Mouse (Mus musculus): Measurements from ENCODE around the gene Epha4. TPM values are rescaled to one million over a fixed set of nuclear protein-coding genes. Genes with fewer than 3 reads are reported as not detected.

Epha4 gene
- 60.1 and 63.6 TPM in 2 replicates for polyA plus RNA-seq (2016; fragmentation: Nextera tagmentation; extraction: Ambion mirVana)

GRCm38 (mm10) chr1:77514963-77515650, at the start of gene Epha4:
Epha4 (minus strand) TSS chr1:77515088.
- Histone ChIP-seq H3K27me3 (no peaks in the 10 kb centered on the region), H3K4me2 (replicated peaks) (peak within 1 kb of the TSS; percentile 81), H3K36me3 (0 out of 2 replicates have a peak, but pooled peaks cover 2% of the 10 kb centered on the region), H3K4me1 (peaks cover 15% of the 10 kb centered on the region), H3K4me3 (peak within 1 kb of the TSS; percentile 75), H3K9ac (peak within 1 kb of the TSS; percentile 82), H3K9me3 (no peaks in the 10 kb centered on the region), H3K27ac (peak within 1 kb of the TSS; percentile 88)
- peak; percentile 88 for ATAC-seq (ENCODE audit: insufficient number of reproducible peaks, insufficient read depth, low FRiP score, low TSS enrichment)
- WGBS = under 1% methylated on average over 40 of the region's 40 CpGs

GRCm38 (mm10) chr1:77556199-77556598, 41.3 kb upstream of the Epha4 start:
- 69% methylated on average over 3 of the region's 3 CpGs for WGBS
- Histone ChIP-seq H3K36me3 (no peaks in the 10 kb centered on the region), H3K4me2 (replicated peaks) (no peak overlapping the region), H3K27me3 (no peaks in the 10 kb centered on the region), H3K9ac (no peak overlapping the region), H3K4me1 (no peaks in the 10 kb centered on the region), H3K9me3 (no peaks in the 10 kb centered on the region), H3K4me3 (no peak overlapping the region), H3K27ac (no peak overlapping the region)
- no peak for ATAC-seq (ENCODE audit: insufficient number of reproducible peaks, insufficient read depth, low FRiP score, low TSS enrichment)

GRCm38 (mm10) chr1:77551927-77552326, 37.0 kb upstream of the Epha4 start:
- H3K27me3 ChIP-seq = no peaks in the 10 kb centered on the region
- no peaks in the 10 kb centered on the region for H3K36me3 ChIP-seq
- no peak overlapping the region for H3K27ac ChIP-seq
- no peaks in the 10 kb centered on the region for H3K9me3 ChIP-seq
- no peak overlapping the region for H3K9ac ChIP-seq
- H3K4me1 ChIP-seq = no peaks in the 10 kb centered on the region
- no peak overlapping the region for H3K4me2 ChIP-seq (replicated peaks)
- no peak for ATAC-seq (ENCODE audit: insufficient number of reproducible peaks, insufficient read depth, low FRiP score, low TSS enrichment)
- H3K4me3 ChIP-seq = no peak overlapping the region
- 87% methylated on average over 7 of the region's 7 CpGs for WGBS

- WGBS = 60% methylated on average over 6 of the region's 6 CpGs
- H3K27ac ChIP-seq = no peak overlapping the region
Observed at GRCm38 (mm10) chr1:77545722-77546121, 30.8 kb upstream of the Epha4 start.

GRCm38 (mm10) chr1:77545035-77545434, 30.1 kb upstream of the Epha4 start:
- ATAC-seq (ENCODE audit: insufficient number of reproducible peaks, insufficient read depth, low FRiP score, low TSS enrichment) = no peak
- Histone ChIP-seq H3K4me1 (no peaks in the 10 kb centered on the region), H3K27me3 (no peaks in the 10 kb centered on the region), H3K4me2 (replicated peaks) (no peak overlapping the region), H3K27ac (no peak overlapping the region), H3K36me3 (no peaks in the 10 kb centered on the region), H3K9me3 (no peaks in the 10 kb centered on the region), H3K9ac (no peak overlapping the region), H3K4me3 (no peak overlapping the region)
- WGBS = 80% methylated on average over 1 of the region's 1 CpGs

More at GRCm38 (mm10) chr1:77545722-77546121, 30.8 kb upstream of the Epha4 start:
- H3K4me2 ChIP-seq (replicated peaks) = no peak overlapping the region
- no peaks in the 10 kb centered on the region for H3K36me3 ChIP-seq
- ATAC-seq (ENCODE audit: insufficient number of reproducible peaks, insufficient read depth, low FRiP score, low TSS enrichment) = no peak
- no peak overlapping the region for H3K9ac ChIP-seq
- H3K4me3 ChIP-seq = no peak overlapping the region
- H3K9me3 ChIP-seq = no peaks in the 10 kb centered on the region
- no peaks in the 10 kb centered on the region for H3K4me1 ChIP-seq
- no peaks in the 10 kb centered on the region for H3K27me3 ChIP-seq

GRCm38 (mm10) chr1:77544279-77544678, 29.4 kb upstream of the Epha4 start:
- no peak overlapping the region for H3K4me2 ChIP-seq (replicated peaks)
- H3K27ac ChIP-seq = no peak overlapping the region
- no peaks in the 10 kb centered on the region for H3K36me3 ChIP-seq
- no peaks in the 10 kb centered on the region for H3K27me3 ChIP-seq
- no peak for ATAC-seq (ENCODE audit: insufficient number of reproducible peaks, insufficient read depth, low FRiP score, low TSS enrichment)
- no peaks in the 10 kb centered on the region for H3K4me1 ChIP-seq
- no peaks in the 10 kb centered on the region for H3K9me3 ChIP-seq
- H3K4me3 ChIP-seq = no peak overlapping the region
- no peak overlapping the region for H3K9ac ChIP-seq
- WGBS = 53% methylated on average over 3 of the region's 3 CpGs

- Histone ChIP-seq H3K9ac (no peak overlapping the region), H3K27ac (no peak overlapping the region), H3K27me3 (no peaks in the 10 kb centered on the region), H3K36me3 (no peaks in the 10 kb centered on the region), H3K4me1 (no peaks in the 10 kb centered on the region), H3K4me3 (no peak overlapping the region), H3K4me2 (replicated peaks) (no peak overlapping the region), H3K9me3 (no peaks in the 10 kb centered on the region)
- no peak for ATAC-seq (ENCODE audit: insufficient number of reproducible peaks, insufficient read depth, low FRiP score, low TSS enrichment)
- WGBS = 78% methylated on average over 12 of the region's 12 CpGs
Observed at GRCm38 (mm10) chr1:77539945-77540344, 25.1 kb upstream of the Epha4 start.

- Histone ChIP-seq H3K4me2 (replicated peaks) (no peak overlapping the region), H3K36me3 (no peaks in the 10 kb centered on the region), H3K27me3 (no peaks in the 10 kb centered on the region), H3K27ac (no peak overlapping the region), H3K9ac (no peak overlapping the region), H3K9me3 (no peaks in the 10 kb centered on the region), H3K4me1 (no peaks in the 10 kb centered on the region), H3K4me3 (no peak overlapping the region)
- ATAC-seq (ENCODE audit: insufficient number of reproducible peaks, insufficient read depth, low FRiP score, low TSS enrichment) = no peak
- WGBS = 67% methylated on average over 2 of the region's 2 CpGs
Observed at GRCm38 (mm10) chr1:77538559-77538958, 23.7 kb upstream of the Epha4 start.

- H3K4me2 ChIP-seq (replicated peaks) = no peak overlapping the region
- no peak for ATAC-seq (ENCODE audit: insufficient number of reproducible peaks, insufficient read depth, low FRiP score, low TSS enrichment)
- no peaks in the 10 kb centered on the region for H3K27me3 ChIP-seq
- no peak overlapping the region for H3K4me3 ChIP-seq
- no peaks in the 10 kb centered on the region for H3K36me3 ChIP-seq
- H3K9ac ChIP-seq = no peak overlapping the region
- no peaks in the 10 kb centered on the region for H3K4me1 ChIP-seq
- no peaks in the 10 kb centered on the region for H3K9me3 ChIP-seq
- 78% methylated on average over 5 of the region's 5 CpGs for WGBS
- no peak overlapping the region for H3K27ac ChIP-seq
Observed at GRCm38 (mm10) chr1:77535905-77536304, 21.0 kb upstream of the Epha4 start.

- H3K4me2 ChIP-seq (replicated peaks) = no peak overlapping the region
- H3K9me3 ChIP-seq = no peaks in the 10 kb centered on the region
- H3K4me3 ChIP-seq = no peak overlapping the region
- no peaks in the 10 kb centered on the region for H3K36me3 ChIP-seq
- no peaks in the 10 kb centered on the region for H3K27me3 ChIP-seq
- no peak overlapping the region for H3K27ac ChIP-seq
- no peaks in the 10 kb centered on the region for H3K4me1 ChIP-seq
- ATAC-seq (ENCODE audit: insufficient number of reproducible peaks, insufficient read depth, low FRiP score, low TSS enrichment) = no peak
- no peak overlapping the region for H3K9ac ChIP-seq
- 38% methylated on average over 6 of the region's 6 CpGs for WGBS
Observed at GRCm38 (mm10) chr1:77532576-77533183, 17.8 kb upstream of the Epha4 start.

GRCm38 (mm10) chr1:77531934-77532575, 17.2 kb upstream of the Epha4 start:
- Histone ChIP-seq H3K4me1 (no peaks in the 10 kb centered on the region), H3K27me3 (no peaks in the 10 kb centered on the region), H3K4me2 (replicated peaks) (no peak overlapping the region), H3K9ac (no peak overlapping the region), H3K27ac (no peak overlapping the region), H3K9me3 (no peaks in the 10 kb centered on the region), H3K36me3 (no peaks in the 10 kb centered on the region), H3K4me3 (no peak overlapping the region)
- 52% methylated on average over 5 of the region's 5 CpGs for WGBS
- ATAC-seq (ENCODE audit: insufficient number of reproducible peaks, insufficient read depth, low FRiP score, low TSS enrichment) = no peak

GRCm38 (mm10) chr1:77525082-77525481, 10.2 kb upstream of the Epha4 start:
- H3K4me3 ChIP-seq = no peak overlapping the region
- no peak overlapping the region for H3K27ac ChIP-seq
- H3K36me3 ChIP-seq = no peaks in the 10 kb centered on the region
- no peak overlapping the region for H3K9ac ChIP-seq
- H3K27me3 ChIP-seq = no peaks in the 10 kb centered on the region
- no peak overlapping the region for H3K4me2 ChIP-seq (replicated peaks)
- no peaks in the 10 kb centered on the region for H3K9me3 ChIP-seq
- H3K4me1 ChIP-seq = peaks cover 11% of the 10 kb centered on the region; the same call in 1 of the 2 replicates
- 84% methylated on average over 8 of the region's 8 CpGs for WGBS
- no peak for ATAC-seq (ENCODE audit: insufficient number of reproducible peaks, insufficient read depth, low FRiP score, low TSS enrichment)
